Mouse (Mus musculus): ENCODE data around the gene Eif4a1. TPM values are rescaled to one million over a fixed set of nuclear protein-coding genes. Genes with fewer than 3 reads are reported as not detected.

Eif4a1 gene
- polyA plus RNA-seq, 1 experiment from 2014 or later: 678 TPM

- 34% methylated on average over 6 of the region's 6 CpGs for WGBS
- Histone ChIP-seq H3K4me3 (peak overlapping the region; percentile 69), H3K9me3 (replicated peaks) (no peaks in the 10 kb centered on the region), H3K4me1 (peaks cover 22% of the 10 kb centered on the region), H3K27ac (peak overlapping the region; percentile 90), H3K27me3 (ENCODE audit: low read depth, poor library complexity, severe bottlenecking) (no peaks in the 10 kb centered on the region; the same call in 1 of the 2 replicates), H3K36me3 (no peaks in the 10 kb centered on the region)
- DNase-seq (ENCODE audit: low spot score): no peak
Measured at GRCm38 (mm10) chr11:69695046-69695360, 22.8 kb upstream of the Eif4a1 start.

GRCm38 (mm10) chr11:69693421-69693965 is 21.3 kb upstream of the Eif4a1 start:
- H3K9me3 ChIP-seq (replicated peaks): no peaks in the 10 kb centered on the region
- H3K27ac ChIP-seq: no peak overlapping the region
- WGBS: 67% methylated on average over 11 of the region's 11 CpGs
- no peak for DNase-seq (ENCODE audit: low spot score)
- peaks cover 22% of the 10 kb centered on the region for H3K4me1 ChIP-seq
- H3K27me3 ChIP-seq (ENCODE audit: low read depth, poor library complexity, severe bottlenecking): no peaks in the 10 kb centered on the region; the same call in 1 of the 2 replicates
- no peak overlapping the region for H3K4me3 ChIP-seq
- no peaks in the 10 kb centered on the region for H3K36me3 ChIP-seq

- no peak overlapping the region for H3K4me3 ChIP-seq
- DNase-seq (ENCODE audit: low spot score): no peak
- 86% methylated on average over 6 of the region's 6 CpGs for WGBS
- H3K4me1 ChIP-seq: peaks cover 22% of the 10 kb centered on the region
- no peaks in the 10 kb centered on the region for H3K36me3 ChIP-seq
- no peak overlapping the region for H3K27ac ChIP-seq
- H3K9me3 ChIP-seq (replicated peaks): no peaks in the 10 kb centered on the region
- no peaks in the 10 kb centered on the region; the same call in 1 of the 2 replicates for H3K27me3 ChIP-seq (ENCODE audit: low read depth, poor library complexity, severe bottlenecking)
Measured at GRCm38 (mm10) chr11:69692863-69693262, 20.6 kb upstream of the Eif4a1 start.

GRCm38 (mm10) chr11:69692196-69692811 is 20.1 kb upstream of the Eif4a1 start:
- H3K9me3 ChIP-seq (replicated peaks): no peaks in the 10 kb centered on the region
- no peak for DNase-seq (ENCODE audit: low spot score)
- H3K4me1 ChIP-seq: peaks cover 22% of the 10 kb centered on the region
- no peaks in the 10 kb centered on the region for H3K36me3 ChIP-seq
- no peak overlapping the region for H3K4me3 ChIP-seq
- 74% methylated on average over 9 of the region's 9 CpGs for WGBS
- no peak overlapping the region for H3K27ac ChIP-seq
- peaks cover under 1% of the 10 kb centered on the region; the same call in 1 of the 2 replicates for H3K27me3 ChIP-seq (ENCODE audit: low read depth, poor library complexity, severe bottlenecking)

GRCm38 (mm10) chr11:69689891-69690290 is 17.7 kb upstream of the Eif4a1 start:
- H3K4me1 ChIP-seq: peaks cover 19% of the 10 kb centered on the region
- DNase-seq (ENCODE audit: low spot score): no peak
- no peaks in the 10 kb centered on the region for H3K9me3 ChIP-seq (replicated peaks)
- H3K36me3 ChIP-seq: no peaks in the 10 kb centered on the region
- peaks cover 15% of the 10 kb centered on the region for H3K27me3 ChIP-seq (ENCODE audit: low read depth, poor library complexity, severe bottlenecking)
- 92% methylated on average over 1 of the region's 1 CpGs for WGBS
- no peak overlapping the region for H3K4me3 ChIP-seq
- H3K27ac ChIP-seq: no peak overlapping the region

- 51% methylated on average over 5 of the region's 5 CpGs for WGBS
Measured at GRCm38 (mm10) chr11:69687061-69687460, 14.8 kb upstream of the Eif4a1 start.

GRCm38 (mm10) chr11:69686377-69686776 is 14.2 kb upstream of the Eif4a1 start:
- 18% methylated on average over 4 of the region's 4 CpGs for WGBS
- H3K27ac ChIP-seq: peak overlapping the region; percentile 44; the same call in 1 of the 2 replicates
- DNase-seq (ENCODE audit: low spot score): no peak
- peaks cover 15% of the 10 kb centered on the region for H3K27me3 ChIP-seq (ENCODE audit: low read depth, poor library complexity, severe bottlenecking)
- H3K36me3 ChIP-seq: no peaks in the 10 kb centered on the region
- peaks cover 33% of the 10 kb centered on the region for H3K4me1 ChIP-seq
- no peak overlapping the region for H3K4me3 ChIP-seq
- H3K9me3 ChIP-seq (replicated peaks): no peaks in the 10 kb centered on the region

More at GRCm38 (mm10) chr11:69687061-69687460, 14.8 kb upstream of the Eif4a1 start:
- Histone ChIP-seq H3K27ac (peak overlapping the region; percentile 44; the same call in 1 of the 2 replicates), H3K4me3 (no peak overlapping the region), H3K9me3 (replicated peaks) (no peaks in the 10 kb centered on the region), H3K4me1 (peaks cover 28% of the 10 kb centered on the region), H3K36me3 (no peaks in the 10 kb centered on the region), H3K27me3 (ENCODE audit: low read depth, poor library complexity, severe bottlenecking) (peaks cover 15% of the 10 kb centered on the region)
- DNase-seq (ENCODE audit: low spot score): no peak

- H3K9me3 ChIP-seq (replicated peaks): no peaks in the 10 kb centered on the region
- DNase-seq (ENCODE audit: low spot score): no peak
- H3K4me3 ChIP-seq: no peak within 1 kb of the TSS
- H3K27ac ChIP-seq: peak within 1 kb of the TSS; percentile 44; the same call in 1 of the 2 replicates
- WGBS: 90% methylated on average over 10 of the region's 10 CpGs
- no peaks in the 10 kb centered on the region; the same call in 1 of the 2 replicates for H3K36me3 ChIP-seq
- peaks cover 40% of the 10 kb centered on the region for H3K4me1 ChIP-seq
- peaks cover 15% of the 10 kb centered on the region for H3K27me3 ChIP-seq (ENCODE audit: low read depth, poor library complexity, severe bottlenecking)
Measured at GRCm38 (mm10) chr11:69685526-69686148, 13.4 kb upstream of the Eif4a1 start, which contains the start of gene Tnfsf13. TSS of gene Tnfsf13 (minus strand) at chr11:69685784.

GRCm38 (mm10) chr11:69684936-69685335 is 12.7 kb upstream of the Eif4a1 start:
- Histone ChIP-seq H3K4me1 (peaks cover 47% of the 10 kb centered on the region), H3K4me3 (no peak overlapping the region), H3K9me3 (replicated peaks) (no peaks in the 10 kb centered on the region), H3K27ac (no peak overlapping the region), H3K36me3 (peaks cover 6% of the 10 kb centered on the region), H3K27me3 (ENCODE audit: low read depth, poor library complexity, severe bottlenecking) (peaks cover 15% of the 10 kb centered on the region)
- no peak for DNase-seq (ENCODE audit: low spot score)
- WGBS: 84% methylated on average over 6 of the region's 6 CpGs

- peaks cover 52% of the 10 kb centered on the region for H3K4me1 ChIP-seq
- H3K36me3 ChIP-seq: peaks cover 13% of the 10 kb centered on the region
- peaks cover 15% of the 10 kb centered on the region for H3K27me3 ChIP-seq (ENCODE audit: low read depth, poor library complexity, severe bottlenecking)
- WGBS: 85% methylated on average over 12 of the region's 12 CpGs
- DNase-seq (ENCODE audit: low spot score): no peak
- no peak overlapping the region for H3K4me3 ChIP-seq
- no peaks in the 10 kb centered on the region for H3K9me3 ChIP-seq (replicated peaks)
- 0 out of 2 replicates have a peak overlapping the region, but pooled peaks have one; percentile 93 for H3K27ac ChIP-seq
Measured at GRCm38 (mm10) chr11:69684128-69684745, 12.0 kb upstream of the Eif4a1 start.

- DNase-seq (ENCODE audit: low spot score): no peak
Measured at GRCm38 (mm10) chr11:69683576-69683975, 11.4 kb upstream of the Eif4a1 start.

GRCm38 (mm10) chr11:69682840-69683533 is 10.8 kb upstream of the Eif4a1 start:
- 34% methylated on average over 12 of the region's 12 CpGs for WGBS
- H3K27ac ChIP-seq: peak overlapping the region; percentile 93
- H3K9me3 ChIP-seq (replicated peaks): no peaks in the 10 kb centered on the region
- H3K36me3 ChIP-seq: peaks cover 26% of the 10 kb centered on the region
- H3K27me3 ChIP-seq (ENCODE audit: low read depth, poor library complexity, severe bottlenecking): peaks cover 15% of the 10 kb centered on the region
- H3K4me3 ChIP-seq: peak overlapping the region; percentile 92
- DNase-seq (ENCODE audit: low spot score): peak; percentile 93
- H3K4me1 ChIP-seq: peaks cover 52% of the 10 kb centered on the region

More at GRCm38 (mm10) chr11:69683576-69683975, 11.4 kb upstream of the Eif4a1 start:
- Histone ChIP-seq H3K9me3 (replicated peaks) (no peaks in the 10 kb centered on the region), H3K4me3 (no peak overlapping the region), H3K27me3 (ENCODE audit: low read depth, poor library complexity, severe bottlenecking) (peaks cover 15% of the 10 kb centered on the region), H3K4me1 (peaks cover 52% of the 10 kb centered on the region), H3K36me3 (peaks cover 20% of the 10 kb centered on the region), H3K27ac (peak overlapping the region; percentile 93)
- 87% methylated on average over 7 of the region's 7 CpGs for WGBS

Measured in limb, embryonic 10.5 days (tissue).